Mouse (Mus musculus): ENCODE measurements around the gene Metrn. TPM values are rescaled to one million over a fixed set of nuclear protein-coding genes. Genes with fewer than 3 reads are reported as not detected.
A peak's percentile ranks its signal among the peaks of the same experiment; 100 is the strongest.

Gene Metrn
- polyA plus RNA-seq, 1 experiment from 2014 or later, result 11.9 TPM

DNA sequence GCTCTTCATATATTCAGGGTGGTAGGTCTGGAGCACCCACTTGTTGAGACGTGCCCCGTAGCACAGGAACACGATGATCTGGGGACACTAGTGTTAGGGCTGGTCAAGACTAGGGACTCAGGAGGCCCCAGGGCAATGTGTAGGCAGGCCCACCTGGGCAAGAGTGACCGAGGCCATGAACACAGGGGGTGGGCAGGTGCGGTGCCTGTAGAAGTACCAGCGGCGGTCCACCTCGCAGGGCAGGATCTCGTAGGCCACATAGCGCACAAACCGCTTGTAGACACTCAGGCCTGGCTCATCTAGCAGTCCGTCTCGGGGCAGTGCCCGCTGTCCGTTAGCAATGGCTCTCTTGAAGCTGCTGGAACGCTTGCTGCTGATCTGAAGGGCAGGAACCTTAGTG, 38.9 kb upstream of the Metrn start:
- TF ChIP-seq CTCF (IDR thresholded peaks at IDR 0.05; ENCODE audit: low read depth) (no peak), EP300 (IDR thresholded peaks at IDR 0.05; ENCODE audit: low read depth) (no peak)
- no peak overlapping the region for H3K27ac ChIP-seq (ENCODE audit: low read depth)
- no peaks in the 10 kb centered on the region for H3K27me3 ChIP-seq (ENCODE audit: insufficient read depth, low read length)
- H3K4me1 ChIP-seq (ENCODE audit: insufficient read depth), result peaks cover 54% of the 10 kb centered on the region
- H3K4me3 ChIP-seq (ENCODE audit: low read depth, low read length), result no peak overlapping the region
- DNase-seq, result no peak
- WGBS (ENCODE audit: insufficient replicate concordance), result 91% methylated on average over 16 of the region's 16 CpGs
- ATAC-seq, result no peak
- no peaks in the 10 kb centered on the region for H3K9me3 ChIP-seq (ENCODE audit: low read length)
- no peak overlapping the region for H3K9ac ChIP-seq (replicated peaks)
- peak overlapping the region; percentile 18; the same call in 1 of the 2 replicates for H3K4me2 ChIP-seq (ENCODE audit: low read depth, low read length)
- peaks cover 35% of the 10 kb centered on the region for H3K36me3 ChIP-seq (replicated peaks; ENCODE audit: insufficient read depth, low read length)

DNA sequence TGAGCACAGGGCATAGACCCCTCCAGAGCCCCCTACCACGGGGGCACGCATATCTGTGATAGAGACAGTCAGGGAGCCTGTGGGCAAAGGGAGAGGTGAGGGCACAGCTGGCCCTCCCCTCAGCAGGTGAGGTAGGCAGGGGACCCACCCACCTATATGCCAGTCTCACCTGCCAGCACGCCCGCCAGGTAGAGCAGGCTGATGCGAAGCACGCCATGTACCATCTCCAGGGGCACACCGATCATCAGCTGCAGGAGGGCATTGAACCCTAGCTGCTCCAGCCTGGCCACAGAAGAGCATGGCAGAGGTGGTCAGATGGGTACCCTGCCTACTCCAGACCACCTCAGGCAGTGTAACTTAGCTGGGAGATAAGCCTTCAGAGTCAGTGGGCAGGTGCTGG, 38.4 kb upstream of the Metrn start:
- H3K27me3 ChIP-seq (ENCODE audit: insufficient read depth, low read length), result no peaks in the 10 kb centered on the region
- TF ChIP-seq EP300 (IDR thresholded peaks at IDR 0.05; ENCODE audit: low read depth), result no peak
- no peak for TF ChIP-seq CTCF (IDR thresholded peaks at IDR 0.05; ENCODE audit: low read depth)
- peaks cover 35% of the 10 kb centered on the region for H3K36me3 ChIP-seq (replicated peaks; ENCODE audit: insufficient read depth, low read length)
- H3K9me3 ChIP-seq (ENCODE audit: low read length), result no peaks in the 10 kb centered on the region
- 87% methylated on average over 7 of the region's 7 CpGs for WGBS (ENCODE audit: insufficient replicate concordance)
- no peak overlapping the region for H3K27ac ChIP-seq (ENCODE audit: low read depth)
- H3K4me3 ChIP-seq (ENCODE audit: low read depth, low read length), result no peak overlapping the region
- no peak overlapping the region for H3K9ac ChIP-seq (replicated peaks)
- DNase-seq, result no peak
- H3K4me1 ChIP-seq (ENCODE audit: insufficient read depth), result peaks cover 58% of the 10 kb centered on the region
- no peak for ATAC-seq
- peak overlapping the region; percentile 99 for H3K4me2 ChIP-seq (ENCODE audit: low read depth, low read length)

DNA sequence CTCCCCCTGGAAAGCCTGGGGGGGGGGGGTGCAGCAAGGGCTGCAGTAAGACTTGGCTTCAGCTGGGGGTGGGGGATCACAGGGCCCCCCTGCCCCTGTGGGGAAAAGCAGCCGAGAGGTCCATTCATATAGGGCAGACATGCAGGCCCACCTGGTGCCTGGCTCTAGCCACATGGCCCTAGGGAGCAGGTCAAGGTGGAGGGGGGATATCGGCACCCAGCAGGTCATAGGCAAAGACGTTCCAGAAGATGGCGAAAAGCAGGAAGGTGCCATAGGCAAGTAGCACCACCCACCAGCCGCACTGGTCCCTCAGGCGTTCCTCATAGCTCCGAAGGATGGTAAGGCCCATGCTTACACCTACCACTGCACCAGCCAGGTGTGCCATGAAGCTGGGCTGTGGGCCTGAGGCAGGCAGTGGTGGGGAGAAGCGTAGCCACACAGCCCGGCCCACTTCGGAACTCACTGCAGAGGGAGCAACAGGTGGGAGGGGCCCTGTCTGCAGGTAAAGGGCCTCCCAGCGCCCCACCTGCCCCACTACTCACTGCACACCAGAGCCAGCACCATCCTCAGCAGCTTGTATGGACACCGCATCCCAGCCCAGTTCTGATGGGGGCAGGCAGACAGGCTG, 37.8 kb upstream of the Metrn start:
- TF ChIP-seq CTCF (IDR thresholded peaks at IDR 0.05; ENCODE audit: low read depth), result no peak
- no peak for TF ChIP-seq EP300 (IDR thresholded peaks at IDR 0.05; ENCODE audit: low read depth)
- Histone ChIP-seq H3K4me1 (ENCODE audit: insufficient read depth) (peaks cover 62% of the 10 kb centered on the region), H3K4me3 (ENCODE audit: low read depth, low read length) (peak overlapping the region; percentile 75), H3K27ac (ENCODE audit: low read depth) (peak overlapping the region; percentile 99), H3K9me3 (ENCODE audit: low read length) (no peaks in the 10 kb centered on the region), H3K4me2 (ENCODE audit: low read depth, low read length) (peak overlapping the region; percentile 99), H3K36me3 (replicated peaks; ENCODE audit: insufficient read depth, low read length) (peaks cover 32% of the 10 kb centered on the region), H3K27me3 (ENCODE audit: insufficient read depth, low read length) (no peaks in the 10 kb centered on the region), H3K9ac (replicated peaks) (peak overlapping the region; percentile 84)
- WGBS (ENCODE audit: insufficient replicate concordance), result 76% methylated on average over 12 of the region's 12 CpGs
- no peak for ATAC-seq
- no peak for DNase-seq

DNA sequence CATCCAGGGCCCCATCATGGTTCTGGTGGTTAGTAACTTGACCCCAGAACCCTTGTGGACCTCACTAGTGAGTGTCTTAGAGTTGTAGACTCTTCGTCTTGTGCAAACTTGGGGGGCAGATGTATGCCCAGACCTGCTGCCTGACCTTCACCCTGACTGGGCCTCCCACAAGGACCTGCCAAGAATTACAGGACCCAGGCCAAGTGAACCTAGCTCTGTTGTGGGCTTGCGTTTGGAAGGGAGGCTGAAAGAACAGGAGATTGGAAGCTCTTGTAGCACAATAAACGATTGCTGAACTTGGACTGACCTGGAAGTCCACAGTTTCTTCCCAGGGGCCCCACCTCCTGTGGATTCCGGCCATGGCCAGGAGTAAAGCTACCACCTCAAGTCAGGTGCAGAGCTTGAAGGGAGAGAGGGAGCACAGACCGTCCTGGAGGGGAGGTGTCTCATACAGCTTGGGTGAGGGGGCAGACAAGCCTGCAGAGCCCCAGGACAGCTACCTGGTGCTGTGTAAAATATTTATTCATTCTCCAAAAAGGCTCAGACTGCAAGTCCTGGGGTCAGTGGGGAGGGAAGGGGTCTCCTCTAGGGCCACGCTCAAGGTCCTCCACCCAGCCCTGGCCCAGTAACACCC, 37.1 kb upstream of the Metrn start:
- peak overlapping the region; percentile 75 for H3K4me3 ChIP-seq (ENCODE audit: low read depth, low read length)
- H3K9ac ChIP-seq (replicated peaks), result peak overlapping the region; percentile 84
- peaks cover 67% of the 10 kb centered on the region for H3K4me1 ChIP-seq (ENCODE audit: insufficient read depth)
- 33% methylated on average over 6 of the region's 6 CpGs for WGBS (ENCODE audit: insufficient replicate concordance)
- TF ChIP-seq EP300 (IDR thresholded peaks at IDR 0.05; ENCODE audit: low read depth) (no peak), CTCF (IDR thresholded peaks at IDR 0.05; ENCODE audit: low read depth) (no peak)
- H3K36me3 ChIP-seq (replicated peaks; ENCODE audit: insufficient read depth, low read length), result peaks cover 26% of the 10 kb centered on the region
- H3K27me3 ChIP-seq (ENCODE audit: insufficient read depth, low read length), result no peaks in the 10 kb centered on the region
- peak overlapping the region; percentile 99 for H3K27ac ChIP-seq (ENCODE audit: low read depth)
- no peaks in the 10 kb centered on the region for H3K9me3 ChIP-seq (ENCODE audit: low read length)
- peak overlapping the region; percentile 99 for H3K4me2 ChIP-seq (ENCODE audit: low read depth, low read length)
- no peak for DNase-seq
- no peak for ATAC-seq

DNA sequence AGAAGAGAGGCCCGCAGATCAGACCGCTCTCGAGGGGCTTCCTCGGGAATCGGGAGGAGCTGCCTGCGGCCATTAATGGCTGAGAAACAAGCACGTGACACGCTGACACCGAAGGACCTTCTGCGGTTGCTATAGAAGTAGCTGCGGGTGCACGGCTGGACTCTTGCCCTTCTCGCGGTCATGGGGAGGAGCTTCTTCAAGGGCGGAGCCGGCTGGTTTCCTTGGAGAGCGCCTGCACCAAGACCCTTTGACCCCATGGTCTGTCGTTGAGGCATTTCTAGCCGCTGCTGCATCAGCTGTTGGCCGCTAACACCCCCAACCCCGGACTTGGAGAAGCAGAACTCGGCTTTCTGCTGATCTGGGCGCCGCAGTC, 36.3 kb upstream of the Metrn start, which contains the start of gene Stub1:
Gene Stub1 (minus strand): TSS at position 114 of the 373 bp plus-strand sequence.
- Histone ChIP-seq H3K4me2 (ENCODE audit: low read depth, low read length) (peak within 1 kb of the TSS; percentile 99), H3K27ac (ENCODE audit: low read depth) (peak within 1 kb of the TSS; percentile 99), H3K9me3 (ENCODE audit: low read length) (no peaks in the 10 kb centered on the region), H3K36me3 (replicated peaks; ENCODE audit: insufficient read depth, low read length) (peaks cover 21% of the 10 kb centered on the region), H3K4me1 (ENCODE audit: insufficient read depth) (peaks cover 67% of the 10 kb centered on the region), H3K9ac (replicated peaks) (peak within 1 kb of the TSS; percentile 84), H3K4me3 (ENCODE audit: low read depth, low read length) (peak within 1 kb of the TSS; percentile 75), H3K27me3 (ENCODE audit: insufficient read depth, low read length) (no peaks in the 10 kb centered on the region)
- TF ChIP-seq CTCF (IDR thresholded peaks at IDR 0.05; ENCODE audit: low read depth), result no peak
- no peak for TF ChIP-seq EP300 (IDR thresholded peaks at IDR 0.05; ENCODE audit: low read depth)
- DNase-seq (peak; percentile 87), ATAC-seq (peak; percentile 66)
- under 1% methylated on average over 24 of the region's 24 CpGs for WGBS (ENCODE audit: insufficient replicate concordance)

DNA sequence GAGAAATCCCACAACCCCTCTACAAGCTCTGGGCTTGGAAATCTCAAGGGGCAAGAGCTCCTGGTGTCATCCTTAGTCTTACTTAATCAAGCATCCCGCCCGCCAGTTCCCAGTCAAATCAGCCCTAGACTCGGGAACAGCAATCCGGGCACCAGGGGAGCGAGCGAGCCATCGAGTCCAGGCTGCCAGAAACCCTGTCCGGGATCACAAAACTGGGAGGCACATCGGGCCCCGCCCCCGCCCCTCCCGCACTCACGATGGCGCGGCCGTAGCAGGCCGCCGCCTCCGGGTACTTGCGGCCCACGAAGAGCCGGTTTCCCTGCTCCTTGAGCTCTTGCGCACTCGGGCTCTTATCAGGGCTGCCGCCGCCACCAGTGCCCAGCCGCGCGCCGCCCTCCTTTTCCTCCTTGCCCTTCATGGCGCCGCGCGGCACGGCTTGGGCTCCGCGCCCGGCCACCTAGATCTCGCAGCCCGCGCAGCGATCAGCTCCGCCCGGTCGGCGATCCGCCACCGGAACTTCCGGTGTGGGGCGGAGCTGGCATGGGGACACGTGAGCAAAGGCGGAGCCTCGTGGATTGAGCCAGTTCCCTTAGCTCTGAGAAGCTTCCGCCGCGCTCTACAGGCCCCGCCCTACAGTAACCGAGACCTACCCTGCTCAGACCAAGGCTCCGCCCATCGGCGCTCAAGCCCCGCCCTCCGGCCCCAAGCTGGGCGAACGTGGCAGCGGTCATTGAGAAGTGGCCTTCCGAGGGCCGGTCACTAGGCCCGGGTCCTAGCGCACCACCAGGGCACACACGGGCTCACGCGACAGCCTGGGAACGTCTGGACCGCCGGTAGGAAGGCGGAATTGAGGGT, 35.7 kb upstream of the Metrn start:
- Histone ChIP-seq H3K36me3 (replicated peaks; ENCODE audit: insufficient read depth, low read length) (peaks cover 21% of the 10 kb centered on the region), H3K9ac (replicated peaks) (peak overlapping the region; percentile 84), H3K27ac (ENCODE audit: low read depth) (peak overlapping the region; percentile 99), H3K4me1 (ENCODE audit: insufficient read depth) (peaks cover 70% of the 10 kb centered on the region), H3K4me3 (ENCODE audit: low read depth, low read length) (peak overlapping the region; percentile 75), H3K9me3 (ENCODE audit: low read length) (no peaks in the 10 kb centered on the region), H3K4me2 (ENCODE audit: low read depth, low read length) (peak overlapping the region; percentile 99), H3K27me3 (ENCODE audit: insufficient read depth, low read length) (no peaks in the 10 kb centered on the region)
- TF ChIP-seq EP300 (IDR thresholded peaks at IDR 0.05; ENCODE audit: low read depth) (no peak), CTCF (IDR thresholded peaks at IDR 0.05; ENCODE audit: low read depth) (no peak)
- DNase-seq (peak; percentile 99), ATAC-seq (peak; percentile 89)
- 1% methylated on average over 66 of the region's 77 CpGs for WGBS (ENCODE audit: insufficient replicate concordance)
